ENCODE assay signal across 7 mouse cellular contexts in the genomic region with DNA sequence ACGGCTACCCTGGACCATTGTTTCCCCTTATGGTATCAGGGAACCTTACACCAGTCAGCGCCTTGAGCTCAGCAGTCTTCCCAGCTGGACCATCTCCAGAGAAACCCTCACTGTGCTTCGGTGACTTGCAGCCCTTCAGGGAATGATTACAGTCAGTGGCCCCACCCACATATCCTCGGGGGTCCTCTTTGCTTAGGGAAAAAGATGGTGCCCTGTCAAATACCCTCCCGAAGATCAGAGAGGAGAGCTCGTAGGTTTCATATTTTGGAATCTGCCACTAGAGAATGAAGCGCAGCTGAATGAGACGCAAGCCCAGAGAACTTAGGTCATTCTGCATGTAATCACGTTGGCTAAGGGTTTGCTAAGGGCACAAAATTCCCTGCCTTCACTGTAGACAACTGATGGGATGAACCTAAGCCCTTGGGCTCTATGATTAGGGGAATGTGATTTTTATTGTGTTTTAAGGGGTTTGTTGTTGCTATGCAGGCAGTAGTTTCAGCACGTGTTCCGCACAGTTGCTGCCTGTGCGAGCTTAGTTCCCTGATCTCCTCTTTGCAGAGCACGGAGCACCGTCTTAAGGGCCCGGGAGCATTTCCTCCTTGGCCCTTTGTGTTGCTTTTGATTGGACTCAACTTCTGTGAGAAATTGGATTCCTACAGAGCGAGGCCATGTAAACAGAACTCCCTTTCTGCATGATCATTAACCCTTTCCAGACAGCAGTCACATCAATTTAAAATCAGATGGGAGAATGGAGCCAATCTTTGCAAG. TPM values are rescaled to one million over a fixed set of nuclear protein-coding genes. Genes with fewer than 3 reads are reported as not detected.
A peak's percentile ranks its signal among the peaks of the same experiment; 100 is the strongest.
DNase-seq lines count a peak whose midpoint lies in the region; ATAC-seq and TF ChIP-seq lines count a peak whose summit lies in the region.

No protein-coding gene starts in this region.

- H3K27me3 ChIP-seq in lung, postnatal 0 days (replicated peaks; ENCODE audit: insufficient read depth, low read length), result no peaks in the 10 kb centered on the region
- H3K27me3 ChIP-seq in midbrain, embryonic 11.5 days (ENCODE audit: control insufficient read depth, insufficient read depth, low read length), result no peaks in the 10 kb centered on the region

- H3K4me3 ChIP-seq in lung, postnatal 0 days (ENCODE audit: low read depth, low read length), result no peak overlapping the region
- no peak overlapping the region for H3K4me3 ChIP-seq in midbrain, embryonic 11.5 days (ENCODE audit: low read depth, low read length)

- H3K36me3 ChIP-seq in lung, postnatal 0 days (ENCODE audit: insufficient read depth, low read length), result no peaks in the 10 kb centered on the region
- no peaks in the 10 kb centered on the region for H3K36me3 ChIP-seq in midbrain, embryonic 11.5 days (ENCODE audit: control insufficient read depth, insufficient read depth, low read length)

- WGBS in lung, postnatal 0 days, result 5% methylated on average over 16 of the region's 16 CpGs
- 18% methylated on average over 16 of the region's 16 CpGs for WGBS in midbrain, embryonic 11.5 days

- H3K9ac ChIP-seq in lung, postnatal 0 days (replicated peaks; ENCODE audit: low read depth), result no peak overlapping the region
- no peak overlapping the region for H3K9ac ChIP-seq in midbrain, embryonic 11.5 days (ENCODE audit: low read length)

- TF ChIP-seq CTCF in lung, postnatal 0 days (IDR thresholded peaks at IDR 0.05), result no peak

- ATAC-seq in lung, postnatal 0 days, result no peak
- no peak for ATAC-seq in midbrain, embryonic 11.5 days (ENCODE audit: low FRiP score)

- H3K9me3 ChIP-seq in lung, postnatal 0 days (ENCODE audit: low read length), result no peaks in the 10 kb centered on the region
- H3K9me3 ChIP-seq in midbrain, embryonic 11.5 days (ENCODE audit: control insufficient read depth, low read length), result no peaks in the 10 kb centered on the region

- no peak for TF ChIP-seq EP300 in lung, postnatal 0 days (IDR thresholded peaks at IDR 0.05)

- DNase-seq in lung, postnatal 0 days (ENCODE audit: low spot score), result peak; percentile 25
- no peak for DNase-seq in lung, postnatal 36 days
- DNase-seq in heart, postnatal 4 days, result peak; percentile 10
- peak; percentile 87 for DNase-seq in midbrain, embryonic 11.5 days (ENCODE audit: low spot score, missing footprints)
- no peak for DNase-seq in left cerebral cortex, adult 8-10 months (ENCODE audit: low spot score in 2 of 2)
- no peak for DNase-seq in thymus, postnatal 36 days
- no peak for DNase-seq in cerebellum, postnatal 14 days

- peak overlapping the region; percentile 40 for H3K4me2 ChIP-seq in lung, postnatal 0 days (replicated peaks; ENCODE audit: low read depth, low read length)
- peak overlapping the region; percentile 12; the same call in 1 of the 2 replicates for H3K4me2 ChIP-seq in midbrain, embryonic 11.5 days

- H3K27ac ChIP-seq in lung, postnatal 0 days (ENCODE audit: low read length), result no peak overlapping the region
- H3K27ac ChIP-seq in midbrain, embryonic 11.5 days (ENCODE audit: low read depth, low read length), result no peak overlapping the region

- no peaks in the 10 kb centered on the region for H3K4me1 ChIP-seq in lung, postnatal 0 days (ENCODE audit: insufficient read depth, low read depth, low read length)
- peaks cover 8% of the 10 kb centered on the region; the same call in 1 of the 2 replicates for H3K4me1 ChIP-seq in midbrain, embryonic 11.5 days (ENCODE audit: control insufficient read depth, insufficient read depth, low read length)

RNA-seq across cellular contexts. Expression of a gene that starts 21.7 kb away (rescaled TPM):
- polyA plus RNA-seq in lung, postnatal 0 days (2015; fragmentation: Nextera tagmentation; extraction: Ambion mirVana), result 9.9 and 10.9 TPM in 2 replicates
- total RNA-seq in heart, postnatal 4 days (2021), result 10 to 100 TPM; 20.2 to 21.1 TPM
- 32.2 and 32.3 TPM in 2 replicates for polyA plus RNA-seq in midbrain, embryonic 11.5 days (2014; fragmentation: Nextera tagmentation; extraction: Ambion mirVana)
- 10 to 100 TPM; 25.2 to 29.8 (median 27.9) TPM for total RNA-seq in left cerebral cortex, adult 8-10 months (2022)

Comparison
In these comparisons a context has a peak if more than half of its experiments do, and no peak if none do; other contexts are left out.
1. DNase-seq: peak in lung, postnatal 0 days (single experiment), heart, postnatal 4 days (single experiment) and midbrain, embryonic 11.5 days (single experiment); none in lung, postnatal 36 days (single experiment), left cerebral cortex, adult 8-10 months (0 of 2), thymus, postnatal 36 days (0 of 2) and cerebellum, postnatal 14 days (0 of 2).